Mouse (Mus musculus): Measurements from ENCODE around the gene Pcsk2. TPM values are rescaled to one million over a fixed set of nuclear protein-coding genes. Genes with fewer than 3 reads are reported as not detected.

Gene Pcsk2
- not detected for polyA plus RNA-seq (2017; shearing (Covaris generic))

GRCm38 (mm10) chr2:143545758-143546246 is at the start of gene Pcsk2:
TSS of gene Pcsk2 (plus strand) at chr2:143546156.

GRCm38 (mm10) chr2:143862484-143863231 is 316.7 kb downstream of the Pcsk2 start, which contains the start of gene Bfsp1:
TSS of gene Bfsp1 (minus strand) at chr2:143863173.

